Mouse (Mus musculus) E14TG2a.4 (cell line): ENCODE data around the gene Ano6.
A peak's percentile ranks its signal among the peaks of the same experiment; 100 is the strongest.

Experiments used
- H3K27me3 ChIP-seq: 2 replicates; pipeline ENCODE4 v1.6.1; 2014; ENCODE audit warnings: low read length, control low read depth; ENCODE audit not compliant: insufficient read depth
- H3K36me3 ChIP-seq: 2 replicates; pipeline ENCODE4 v1.6.1; 2014; ENCODE audit warnings: low read length, control low read depth; ENCODE audit not compliant: insufficient read depth
- H3K4me1 ChIP-seq: replicated peaks from 2 replicates; pipeline ENCODE4 v1.6.1; 2014; ENCODE audit warnings: low read depth, low read length, control low read depth
- H3K4me3 ChIP-seq: replicated peaks from 2 replicates; pipeline ENCODE4 v1.5.1; 2014; ENCODE audit warnings: mild to moderate bottlenecking, low read length
- H3K9me3 ChIP-seq: 2 replicates; pipeline ENCODE4 v1.6.1; 2014; ENCODE audit warnings: low read length, control low read depth
- CTCF ChIP-seq: conservative IDR thresholded peaks from 2 replicates; pipeline ENCODE4 v1.5.1; 2014; ENCODE audit warnings: low read length
- NANOG ChIP-seq: IDR thresholded peaks from 2 replicates; pipeline ENCODE4 v1.6.1; 2014; ENCODE audit warnings: borderline replicate concordance, low read length, mixed read lengths
- POU5F1 ChIP-seq: IDR thresholded peaks from 2 replicates; pipeline ENCODE4 v1.6.1; 2014; ENCODE audit warnings: low read length, borderline replicate concordance

Gene Ano6

GRCm38 (mm10) chr15:95772861-95773836, 17.5 kb upstream of the Ano6 start:
- peak; percentile 91 for TF ChIP-seq CTCF
- no peak for TF ChIP-seq NANOG
- Histone ChIP-seq H3K4me3 (no peak overlapping the region), H3K9me3 (no peaks in the 10 kb centered on the region), H3K27me3 (0 out of 2 replicates have a peak, but pooled peaks cover 9% of the 10 kb centered on the region), H3K36me3 (no peaks in the 10 kb centered on the region), H3K4me1 (peaks cover 16% of the 10 kb centered on the region)

- TF ChIP-seq CTCF (no peak), NANOG (no peak), POU5F1 (no peak)
- no peaks in the 10 kb centered on the region for H3K9me3 ChIP-seq
- H3K36me3 ChIP-seq = no peaks in the 10 kb centered on the region
- H3K27me3 ChIP-seq = peaks cover 6% of the 10 kb centered on the region; the same call in 1 of the 2 replicates
- peaks cover 16% of the 10 kb centered on the region for H3K4me1 ChIP-seq
- H3K4me3 ChIP-seq = no peak overlapping the region
Measured at GRCm38 (mm10) chr15:95774197-95774596, 16.4 kb upstream of the Ano6 start.

GRCm38 (mm10) chr15:95774674-95775414, 15.8 kb upstream of the Ano6 start:
- Histone ChIP-seq H3K9me3 (no peaks in the 10 kb centered on the region), H3K27me3 (no peaks in the 10 kb centered on the region; the same call in 1 of the 2 replicates), H3K36me3 (no peaks in the 10 kb centered on the region), H3K4me3 (no peak overlapping the region), H3K4me1 (peaks cover 16% of the 10 kb centered on the region)
- TF ChIP-seq NANOG (no peak), CTCF (no peak), POU5F1 (no peak)

GRCm38 (mm10) chr15:95777743-95778142, 12.9 kb upstream of the Ano6 start:
- H3K4me1 ChIP-seq = peaks cover 2% of the 10 kb centered on the region; the same call in 1 of the 2 replicates
- TF ChIP-seq POU5F1 (no peak), CTCF (no peak), NANOG (no peak)
- H3K4me3 ChIP-seq = no peak overlapping the region

GRCm38 (mm10) chr15:95778710-95779109, 11.9 kb upstream of the Ano6 start:
- Histone ChIP-seq H3K4me3 (no peak overlapping the region), H3K4me1 (no peaks in the 10 kb centered on the region), H3K36me3 (no peaks in the 10 kb centered on the region), H3K27me3 (no peaks in the 10 kb centered on the region; the same call in 1 of the 2 replicates), H3K9me3 (no peaks in the 10 kb centered on the region)
- TF ChIP-seq CTCF (no peak), NANOG (no peak), POU5F1 (no peak)

More at GRCm38 (mm10) chr15:95777743-95778142, 12.9 kb upstream of the Ano6 start:
- Histone ChIP-seq H3K36me3 (no peaks in the 10 kb centered on the region), H3K27me3 (no peaks in the 10 kb centered on the region; the same call in 1 of the 2 replicates), H3K9me3 (no peaks in the 10 kb centered on the region)

GRCm38 (mm10) chr15:95786624-95787023, 4.0 kb upstream of the Ano6 start:
- no peaks in the 10 kb centered on the region for H3K9me3 ChIP-seq
- no peaks in the 10 kb centered on the region for H3K36me3 ChIP-seq
- no peaks in the 10 kb centered on the region for H3K27me3 ChIP-seq
- no peak overlapping the region for H3K4me3 ChIP-seq
- TF ChIP-seq POU5F1 = no peak
- no peak for TF ChIP-seq NANOG
- TF ChIP-seq CTCF = no peak
- H3K4me1 ChIP-seq = peaks cover 33% of the 10 kb centered on the region

- Histone ChIP-seq H3K36me3 (no peaks in the 10 kb centered on the region; the same call in 1 of the 2 replicates), H3K4me1 (peaks cover 42% of the 10 kb centered on the region), H3K4me3 (no peak overlapping the region), H3K27me3 (no peaks in the 10 kb centered on the region), H3K9me3 (no peaks in the 10 kb centered on the region)
- TF ChIP-seq NANOG = no peak
- TF ChIP-seq POU5F1 = no peak
- TF ChIP-seq CTCF = peak; percentile 90
Measured at GRCm38 (mm10) chr15:95787578-95787977, 3.1 kb upstream of the Ano6 start.
